Mouse (Mus musculus): ENCODE data around the gene Tmem60. TPM values are rescaled to one million over a fixed set of nuclear protein-coding genes. Genes with fewer than 3 reads are reported as not detected.

Gene Tmem60
- polyA plus RNA-seq (2015; fragmentation: Illumina TruSeq; extraction: RNeasy Lipid Tissue Mini Kit (QIAGEN cat#74804); ENCODE audit: insufficient read depth, low read depth, low replicate concordance): 3.5 TPM

GRCm38 (mm10) chr5:20881915-20882800 is at the start of gene Tmem60, which contains the start of gene Phtf2:
TSS of gene Tmem60 (plus strand) at chr5:20882191.
TSS of gene Phtf2 (minus strand) at chr5:20882124.

Other genes starting within 250 kb of the Tmem60 start
- gene Phtf2, start 67 bp upstream of the Tmem60 start, polyA plus RNA-seq (2015; fragmentation: Illumina TruSeq; extraction: RNeasy Lipid Tissue Mini Kit (QIAGEN cat#74804); ENCODE audit: insufficient read depth, low read depth, low replicate concordance): 0.89 TPM
- 2.7 TPM for gene Rsbn1l, start 74.2 kb downstream of the Tmem60 start, polyA plus RNA-seq (2015; fragmentation: Illumina TruSeq; extraction: RNeasy Lipid Tissue Mini Kit (QIAGEN cat#74804); ENCODE audit: insufficient read depth, low read depth, low replicate concordance)
- gene Ptpn12, start 173.7 kb downstream of the Tmem60 start, polyA plus RNA-seq (2015; fragmentation: Illumina TruSeq; extraction: RNeasy Lipid Tissue Mini Kit (QIAGEN cat#74804); ENCODE audit: insufficient read depth, low read depth, low replicate concordance): 6.9 TPM